Mouse (Mus musculus) frontal cortex, postnatal 10 days (tissue): ENCODE results near the gene Ppp1r3f.

Source experiments
- DNase-seq, 2 experiments: peaks; one replicate each; pipeline ENCODE4 v3.0.0; 2022; ENCODE audit warnings: low spot score in 2 of 2, mixed read lengths in 1 of 2

The Ppp1r3f gene

DNA sequence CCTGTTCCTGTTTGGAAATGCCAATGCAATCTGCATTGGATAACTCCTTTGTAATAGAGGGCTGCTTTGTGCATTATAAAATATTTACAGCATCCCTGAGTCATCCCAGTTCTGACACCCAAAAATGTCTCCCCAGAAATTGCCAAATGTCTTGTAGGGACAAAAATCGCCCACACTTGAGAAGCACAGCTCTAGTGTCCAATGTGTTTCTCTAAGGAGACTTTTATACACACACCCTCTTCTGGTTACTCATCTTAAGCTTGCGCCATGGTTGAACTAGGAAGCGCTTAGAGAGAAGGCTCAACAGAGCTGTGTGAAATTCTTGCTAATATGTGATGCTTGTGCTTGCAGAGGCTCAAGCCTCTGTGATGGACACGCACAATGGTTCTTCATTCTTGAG lies 20.6 kb downstream of the Ppp1r3f start:
- no peak for DNase-seq

DNA sequence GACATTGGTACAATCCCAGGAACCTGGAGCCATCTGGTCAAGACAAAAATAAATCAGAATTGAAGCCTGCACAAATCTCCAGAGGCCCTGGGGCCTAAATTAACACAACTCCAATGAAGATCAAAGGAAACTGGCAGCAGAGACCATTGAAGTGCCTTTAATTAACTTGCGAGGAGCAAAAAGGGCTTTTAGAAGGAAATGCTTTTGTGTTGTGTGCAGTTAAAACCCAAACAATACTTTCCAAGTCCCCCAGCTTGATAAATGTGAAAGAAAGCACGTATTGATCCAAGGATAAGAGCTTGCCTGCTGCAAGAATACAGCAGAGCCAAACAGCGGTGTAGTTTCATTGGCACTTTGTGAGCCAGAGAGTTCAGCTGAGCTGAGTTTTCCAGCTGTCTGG lies 49.1 kb downstream of the Ppp1r3f start:
- no peak for DNase-seq
